Mouse (Mus musculus) adipocyte (in vitro differentiated cells): ENCODE measurements around the gene Anks6.

Experiments
- DNase-seq: peaks from one replicate; pipeline ENCODE4 v3.0.0-alpha.2; 2016; ENCODE audit warnings: low spot score

Anks6 gene

GRCm38 (mm10) chr4:47046974-47047373, 10.3 kb downstream of the Anks6 start:
- DNase-seq: no peak

GRCm38 (mm10) chr4:47043866-47044265, 13.4 kb downstream of the Anks6 start:
- peak; percentile 35 for DNase-seq

DNA sequence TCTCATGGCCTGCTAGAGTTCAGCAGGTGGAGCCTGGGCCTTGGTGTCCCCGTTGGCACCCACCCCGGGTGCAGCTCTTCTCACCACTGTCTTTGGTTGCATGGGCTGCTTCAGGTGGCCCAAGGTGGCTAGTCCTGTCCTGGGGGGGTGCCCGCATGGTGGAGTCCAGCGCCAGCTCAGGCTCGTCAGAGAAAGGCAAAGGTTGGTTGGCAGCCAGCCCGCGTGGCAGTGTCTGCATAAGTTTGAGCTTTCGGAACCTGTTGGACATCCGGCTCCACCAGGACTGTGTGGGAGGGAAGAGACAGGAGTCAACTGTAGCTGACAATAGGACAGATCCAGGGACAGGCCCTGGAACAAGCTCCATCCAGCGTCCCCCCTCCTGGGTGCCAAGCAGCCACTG, 17.6 kb downstream of the Anks6 start:
- no peak for DNase-seq

DNA sequence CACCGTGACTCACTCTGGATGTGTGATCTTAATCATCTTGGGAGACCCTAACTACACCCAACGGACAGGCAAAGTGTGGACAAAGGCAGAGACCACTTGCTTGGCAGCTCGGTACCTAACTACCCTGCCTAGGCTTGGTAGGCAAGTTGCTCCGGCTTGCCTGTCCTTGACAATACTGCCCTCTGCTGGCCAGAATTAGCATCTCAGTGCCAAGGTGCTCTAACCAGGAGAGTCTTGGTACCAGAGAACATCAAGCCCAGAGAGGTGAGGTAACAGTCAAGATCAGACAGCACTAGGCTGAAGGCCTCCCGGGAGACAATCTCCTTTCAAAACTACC, 19.9 kb downstream of the Anks6 start:
- peak; percentile 78 for DNase-seq

DNA sequence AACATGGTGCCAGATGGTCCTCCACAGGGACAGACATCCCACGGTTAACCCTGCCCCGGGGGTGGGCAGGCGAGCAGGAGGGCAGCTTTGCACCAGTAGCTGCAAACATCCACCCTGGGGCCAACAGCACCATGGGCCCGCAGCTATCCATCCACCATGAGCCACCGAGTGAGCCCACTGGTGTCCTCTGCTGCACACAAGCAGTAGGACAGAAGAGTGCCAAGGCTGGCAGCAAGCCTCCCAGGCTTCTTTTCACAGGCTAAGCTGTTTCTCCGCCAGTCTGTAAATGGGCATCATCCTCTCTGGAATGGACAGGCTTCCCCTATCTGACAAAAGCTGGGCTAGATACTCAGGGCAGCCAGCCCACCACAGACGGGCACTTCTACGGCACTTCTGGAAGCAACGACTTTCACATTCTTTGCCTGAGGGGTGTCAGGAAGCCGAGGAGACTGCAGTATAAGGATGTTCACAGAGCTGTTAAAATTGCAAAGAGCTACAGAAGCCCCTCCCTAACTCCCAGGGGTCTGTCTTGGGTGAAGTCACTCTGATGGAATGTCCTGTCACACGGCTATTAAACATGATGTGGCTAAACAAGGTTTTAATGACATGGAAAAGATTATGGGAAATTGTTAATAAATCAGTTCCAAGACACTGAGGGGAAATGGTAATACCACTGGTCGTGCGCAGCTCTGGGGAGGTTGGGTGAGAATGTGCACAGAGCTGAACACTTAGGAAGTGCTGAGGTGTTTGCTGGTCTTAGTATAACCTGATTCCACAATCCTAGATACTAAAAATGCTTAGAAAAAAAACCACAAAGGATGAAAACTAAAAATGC, 20.5 kb downstream of the Anks6 start:
- DNase-seq: no peak

GRCm38 (mm10) chr4:47035536-47035935, 21.7 kb downstream of the Anks6 start:
- DNase-seq: no peak

GRCm38 (mm10) chr4:47032171-47032570, 25.1 kb downstream of the Anks6 start:
- DNase-seq: no peak

GRCm38 (mm10) chr4:47028791-47029190, 28.4 kb downstream of the Anks6 start:
- DNase-seq: no peak

DNA sequence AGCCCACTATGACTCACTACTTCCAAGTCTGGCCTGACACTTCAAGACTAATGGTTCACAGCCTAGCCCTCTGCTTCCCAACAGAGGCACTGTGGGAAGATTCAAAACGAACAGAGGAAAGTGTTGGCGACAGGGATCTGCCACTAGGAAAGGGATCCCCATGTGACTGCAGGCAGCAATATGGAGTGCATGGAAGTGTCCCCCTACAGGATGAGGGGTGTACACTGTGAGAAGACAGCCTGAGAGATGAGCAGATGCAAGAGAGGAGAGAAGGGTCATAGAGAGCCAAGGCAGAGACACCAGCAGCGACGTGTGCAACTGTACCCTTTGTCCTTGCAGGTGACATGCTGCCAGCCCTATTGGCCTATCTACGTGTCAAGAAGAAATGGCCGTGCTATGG, 33.3 kb downstream of the Anks6 start:
- no peak for DNase-seq

DNA sequence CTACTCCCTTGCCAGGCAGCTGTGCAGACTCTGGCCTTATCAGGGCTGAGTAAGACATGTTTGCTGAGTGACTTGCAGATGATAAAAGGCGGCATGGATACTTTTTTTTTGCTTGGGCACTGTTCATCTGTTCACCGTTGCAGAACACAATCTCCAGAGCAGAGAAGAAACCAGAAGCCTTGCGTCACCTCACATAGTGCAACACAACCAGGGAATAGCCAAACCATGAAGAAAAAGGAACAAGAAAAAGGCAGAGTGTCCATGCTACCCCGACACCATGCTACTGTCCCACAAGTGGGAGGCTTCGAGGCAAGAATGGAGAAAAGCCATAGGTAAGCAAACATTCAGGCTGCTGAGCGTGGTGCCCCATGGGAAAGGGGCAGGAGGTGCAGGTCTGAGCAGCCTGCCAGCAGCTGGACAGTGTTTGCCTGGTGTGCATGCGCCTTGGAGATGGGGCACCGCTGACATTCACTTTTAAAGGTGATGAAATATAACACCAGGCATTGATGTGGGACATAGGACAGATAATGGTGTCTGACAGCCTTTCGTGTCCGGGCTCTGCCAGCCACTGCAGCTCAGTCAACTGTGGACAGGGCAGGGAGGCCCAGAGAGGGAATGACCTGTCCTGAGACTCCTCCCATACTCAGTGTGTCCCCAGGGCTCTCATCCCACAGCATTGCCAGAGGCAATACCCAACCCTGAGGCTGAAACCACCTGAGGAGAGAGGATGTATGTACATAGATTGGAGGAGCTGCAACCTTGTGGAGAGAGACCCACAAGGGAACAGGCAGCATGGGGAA, 34.2 kb downstream of the Anks6 start:
- DNase-seq: no peak

- DNase-seq: peak; percentile 24
Observed at GRCm38 (mm10) chr4:47020563-47020962, 36.7 kb downstream of the Anks6 start.

DNA sequence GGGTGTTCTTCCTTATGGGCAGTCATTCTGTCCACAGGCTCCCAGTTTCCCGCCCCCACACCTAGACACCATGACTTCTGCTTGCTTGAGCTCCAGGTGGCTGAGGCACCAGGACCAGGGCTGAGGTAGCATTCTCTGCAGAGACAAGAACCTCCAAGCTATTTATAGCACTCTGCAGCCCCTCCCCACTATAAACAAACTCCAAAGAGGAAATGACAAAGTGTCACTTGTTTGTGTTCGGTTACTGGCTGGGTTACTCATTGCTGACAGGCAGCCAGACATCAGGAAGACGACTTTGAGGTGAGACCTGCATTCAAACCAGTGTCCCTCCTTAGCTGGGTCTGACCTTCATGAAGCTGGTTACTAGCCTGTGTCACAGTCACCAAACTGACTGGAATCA, 42.1 kb downstream of the Anks6 start:
- DNase-seq: no peak

DNA sequence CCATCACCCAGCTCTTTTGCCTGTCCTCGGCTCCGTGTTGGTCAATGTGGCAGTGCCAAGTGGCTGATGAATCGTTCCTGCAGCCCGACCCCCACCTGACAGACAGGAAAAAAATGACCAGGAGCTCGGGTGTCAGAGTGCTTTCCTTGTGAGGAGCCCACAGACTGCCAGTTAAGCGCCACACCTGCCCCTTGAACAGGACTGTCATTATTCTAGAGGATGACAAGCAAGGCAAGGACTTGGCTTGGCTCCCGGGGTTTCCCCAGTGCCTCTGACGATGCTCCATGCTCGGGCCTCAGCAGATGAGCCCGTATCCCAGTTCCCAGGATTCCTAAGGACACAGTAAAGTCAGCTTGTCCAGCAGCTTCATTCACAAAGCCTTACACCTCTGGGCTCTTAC, 44.8 kb downstream of the Anks6 start:
- DNase-seq: no peak

DNA sequence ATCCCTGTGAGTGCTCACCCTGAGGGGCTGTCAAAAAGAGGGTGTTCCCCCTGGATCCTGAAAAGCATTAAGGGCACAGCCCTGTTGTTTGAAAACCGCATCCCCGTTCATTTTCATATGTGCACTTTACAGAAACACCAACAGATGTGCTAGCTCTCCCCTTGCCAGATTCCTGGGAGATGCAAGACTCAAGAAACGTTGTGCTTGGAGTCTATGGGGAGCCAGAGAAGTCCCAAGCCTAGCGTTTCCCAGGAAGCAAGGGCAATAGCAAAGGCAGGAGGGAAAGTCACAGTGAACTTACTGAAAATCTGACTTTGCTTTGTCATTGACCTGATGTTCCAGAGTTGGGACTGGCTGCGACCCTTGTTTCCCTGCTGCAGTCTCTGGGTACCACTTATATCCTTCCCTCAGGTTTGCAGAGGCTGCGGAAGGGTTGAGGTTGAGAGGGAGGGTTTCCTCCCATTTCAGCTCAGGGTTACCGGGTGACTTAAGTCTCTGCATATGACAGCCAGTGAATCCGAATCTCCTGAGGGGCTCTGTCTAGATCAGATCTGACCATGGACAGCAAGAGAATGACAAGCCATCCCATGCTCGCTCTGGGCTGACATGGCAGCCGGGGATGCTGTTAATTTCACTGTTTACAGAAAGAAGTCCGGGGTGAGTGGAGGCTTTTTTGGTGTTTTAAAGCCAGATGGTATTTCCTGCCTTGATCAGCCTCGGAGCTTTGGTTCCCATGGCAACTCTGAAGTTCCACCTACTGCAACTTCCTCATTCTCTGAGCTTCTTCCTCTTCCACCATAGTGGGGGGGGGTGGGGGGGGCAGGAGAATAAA, 46.6 kb downstream of the Anks6 start:
- no peak for DNase-seq

- DNase-seq: no peak
Observed at GRCm38 (mm10) chr4:47000626-47001395, 56.4 kb downstream of the Anks6 start.

DNA sequence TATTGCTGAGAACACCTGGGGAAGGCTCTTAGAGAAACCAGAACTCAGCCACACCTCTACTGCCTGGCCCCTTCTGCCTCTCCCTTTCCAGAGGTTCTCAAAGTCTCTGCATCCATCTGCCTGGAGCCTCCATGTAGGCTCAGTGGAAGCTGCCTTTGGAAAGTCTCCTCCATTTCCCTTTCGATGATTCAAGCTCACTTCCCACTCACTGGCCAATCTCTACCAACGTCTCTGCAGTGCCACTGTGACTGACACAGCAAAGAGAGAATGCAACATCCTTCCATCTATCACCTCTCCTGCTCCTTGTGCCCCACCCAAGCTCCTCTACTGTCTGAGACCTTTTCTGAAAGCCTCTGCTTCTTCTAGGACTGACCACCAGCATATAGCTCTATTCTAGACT, 59.3 kb downstream of the Anks6 start:
- DNase-seq: no peak

GRCm38 (mm10) chr4:46992827-46993473, 64.3 kb downstream of the Anks6 start:
- DNase-seq: peak; percentile 5

- DNase-seq: no peak
Observed at GRCm38 (mm10) chr4:46991959-46992316, 65.3 kb downstream of the Anks6 start.

GRCm38 (mm10) chr4:46991016-46991958, 65.9 kb downstream of the Anks6 start, which contains the start of gene Gabbr2:
Gene Gabbr2, minus strand, starts transcription at chr4:46991873.
- DNase-seq: no peak
